Mouse (Mus musculus) G1E (cell line): ENCODE data around the gene Ccser1.

ENCODE experiments used
- CTCF ChIP-seq: IDR thresholded peaks from 2 replicates; pipeline ENCODE4 v1.5.1; 2012; ENCODE audit warnings: low read depth, low read length, inconsistent platforms, mixed read lengths
- GATA1 ChIP-seq: IDR thresholded peaks from 2 replicates; pipeline ENCODE4 v1.6.1; 2012; ENCODE audit warnings: borderline replicate concordance, low read length, inconsistent platforms, mixed read lengths
- GATA2 ChIP-seq: IDR thresholded peaks from 2 replicates; pipeline ENCODE4 v1.6.1; 2012; ENCODE audit warnings: low read depth, low read length, inconsistent platforms, borderline replicate concordance
- POLR2AphosphoS5 ChIP-seq: IDR thresholded peaks from 2 replicates; pipeline ENCODE4 v1.6.1; 2012; ENCODE audit warnings: low read depth, low read length, inconsistent platforms; ENCODE audit not compliant: insufficient replicate concordance
- TAL1 ChIP-seq: conservative IDR thresholded peaks from 2 replicates; pipeline ENCODE4 v1.6.1; 2012; ENCODE audit warnings: low read depth, low read length, inconsistent platforms, mixed read lengths

GRCm38 (mm10) chr6:61931622-61932021 is 751.5 kb downstream of the Ccser1 start:
- no peak for TF ChIP-seq CTCF
- TF ChIP-seq GATA1 = no peak
- TF ChIP-seq TAL1 = no peak
- no peak for TF ChIP-seq POLR2AphosphoS5
- no peak for TF ChIP-seq GATA2
